9 mouse cellular contexts compared by ENCODE assay signal in genomic region chr4:128715241-128716204, GRCm38 (mm10). TPM values are rescaled to one million over a fixed set of nuclear protein-coding genes. Genes with fewer than 3 reads are reported as not detected.
DNase-seq lines count a peak whose midpoint lies in the region; ATAC-seq and TF ChIP-seq lines count a peak whose summit lies in the region.
"Had no signal": no experiment of that assay in that cellular context is flagged by ENCODE, and none has a peak within 500 bp of the region (broad histone marks: within the 10 kb centered on the region; RNA-seq: fewer than 3 reads in every experiment).

No protein-coding gene starts in this region.

- H3K27me3 ChIP-seq in heart, embryonic 14.5 days (ENCODE audit: control insufficient read depth, insufficient read depth, low read length), result peaks cover 5% of the 10 kb centered on the region; the same call in 1 of the 2 replicates
- no peaks in the 10 kb centered on the region for H3K27me3 ChIP-seq in hindbrain, postnatal 0 days (ENCODE audit: insufficient read depth, low read length)
- H3K27me3 ChIP-seq in liver, embryonic 12.5 days (replicated peaks), result no peaks in the 10 kb centered on the region; the same call in 1 of the 2 replicates

- 24% methylated on average over 14 of the region's 14 CpGs for WGBS in heart, embryonic 14.5 days
- 5% methylated on average over 13 of the region's 14 CpGs for WGBS in hindbrain, postnatal 0 days
- WGBS in liver, embryonic 12.5 days (ENCODE audit: insufficient replicate concordance), result 46% methylated on average over 14 of the region's 14 CpGs

- no peak for ATAC-seq in heart, embryonic 14.5 days (ENCODE audit: insufficient number of reproducible peaks, insufficient read depth, low FRiP score, low read depth)
- peak; percentile 66 for ATAC-seq in hindbrain, postnatal 0 days
- ATAC-seq in liver, embryonic 12.5 days, result no peak

- peaks cover 29 to 39% of the 10 kb centered on the region in 2 experiments for H3K4me1 ChIP-seq in heart, embryonic 14.5 days (ENCODE audit: control insufficient read depth in 2 of 2, insufficient read depth in 2 of 2, low read length in 2 of 2)
- H3K4me1 ChIP-seq in hindbrain, postnatal 0 days (ENCODE audit: insufficient read depth, low read length), result peaks cover 42% of the 10 kb centered on the region
- H3K4me1 ChIP-seq in liver, embryonic 12.5 days, result peaks cover 50% of the 10 kb centered on the region

- no peaks in the 10 kb centered on the region for H3K9me3 ChIP-seq in heart, embryonic 14.5 days (ENCODE audit: control insufficient read depth, low read length)
- H3K9me3 ChIP-seq in hindbrain, postnatal 0 days (ENCODE audit: low read length), result no peaks in the 10 kb centered on the region
- no peaks in the 10 kb centered on the region for H3K9me3 ChIP-seq in liver, embryonic 12.5 days (replicated peaks)

- 0 out of 2 replicates have a peak overlapping the region, but pooled peaks have one; percentile 35 for H3K9ac ChIP-seq in heart, embryonic 14.5 days (ENCODE audit: low read length)
- peak overlapping the region; percentile 30 for H3K9ac ChIP-seq in hindbrain, postnatal 0 days (replicated peaks; ENCODE audit: low read length)
- no peak overlapping the region for H3K9ac ChIP-seq in liver, embryonic 12.5 days

- H3K4me2 ChIP-seq in heart, embryonic 14.5 days (ENCODE audit: low read length), result peak overlapping the region; percentile 11; the same call in 1 of the 2 replicates
- H3K4me2 ChIP-seq in hindbrain, postnatal 0 days (ENCODE audit: low read depth, low read length), result peak overlapping the region; percentile 34
- peak overlapping the region; percentile 7; the same call in 1 of the 2 replicates for H3K4me2 ChIP-seq in liver, embryonic 12.5 days

- no peaks in the 10 kb centered on the region for H3K36me3 ChIP-seq in heart, embryonic 14.5 days (ENCODE audit: control insufficient read depth, insufficient read depth, low read length)
- H3K36me3 ChIP-seq in hindbrain, postnatal 0 days (ENCODE audit: insufficient read depth, low read length), result no peaks in the 10 kb centered on the region
- H3K36me3 ChIP-seq in liver, embryonic 12.5 days, result no peaks in the 10 kb centered on the region

- no peak overlapping the region for H3K4me3 ChIP-seq in heart, embryonic 14.5 days (ENCODE audit: control insufficient read depth in 1 of 2, insufficient read depth in 1 of 2, low read depth in 1 of 2, low read length in 2 of 2)
- H3K4me3 ChIP-seq in hindbrain, postnatal 0 days (ENCODE audit: low read length), result no peak overlapping the region
- H3K4me3 ChIP-seq in liver, embryonic 12.5 days, result no peak overlapping the region

- no peak overlapping the region for H3K27ac ChIP-seq in heart, embryonic 14.5 days (replicated peaks in 1 of 2; ENCODE audit: control insufficient read depth in 1 of 2, insufficient read depth in 1 of 2, low read depth in 2 of 2, low read length in 2 of 2)
- peak overlapping the region; percentile 81 for H3K27ac ChIP-seq in hindbrain, postnatal 0 days
- H3K27ac ChIP-seq in liver, embryonic 12.5 days, result no peak overlapping the region

- DNase-seq in heart, adult 8-10 months (ENCODE audit: low spot score), result no peak
- DNase-seq in cerebellum, postnatal 4 days (ENCODE audit: low spot score in 2 of 2), result peak; percentile 38 to 74
- DNase-seq in hindbrain, postnatal 0 days (ENCODE audit: low spot score), result peak; percentile 84
- DNase-seq in retina, embryonic 14.5 days (ENCODE audit: low spot score), result peak; percentile 90
- no peak for DNase-seq in spleen, adult 18-20 months
- no peak for DNase-seq in adipocyte (ENCODE audit: low spot score)

- TF ChIP-seq CTCF in hindbrain, postnatal 0 days (IDR thresholded peaks at IDR 0.05; ENCODE audit: low read depth), result no peak

RNA-seq across cellular contexts. Expression of gene A3galt2, which starts 39.6 kb away (rescaled TPM):
- polyA plus RNA-seq in heart, embryonic 14.5 days (2014; fragmentation: Nextera tagmentation; extraction: Ambion mirVana), result 0.12 and 0.13 TPM in 2 replicates
- under 1 TPM in 2 of 4 experiments, not detected in 2; 0.09 to 0.11 TPM for total RNA-seq in heart, adult 8-10 months (2022)
- total RNA-seq in hindbrain, postnatal 0 days (2014; rRNA removed), result 0.47 and 1.1 TPM in 2 replicates
- polyA plus RNA-seq in hindbrain, postnatal 0 days (2015; fragmentation: Nextera tagmentation; extraction: Ambion mirVana), result 0.10 TPM in 2 replicates
- polyA plus RNA-seq in liver, embryonic 12.5 days (2016; fragmentation: Nextera tagmentation; extraction: Ambion mirVana), result 0.04 and 0.06 TPM in 2 replicates
- total RNA-seq: hematopoietic stem cell, adult 5-6 weeks had no signal

Comparison
In these comparisons a context has a peak if more than half of its experiments do, and no peak if none do; other contexts are left out.
1. DNase-seq: peak in cerebellum, postnatal 4 days (2 of 2), hindbrain, postnatal 0 days (single experiment) and retina, embryonic 14.5 days (single experiment); none in heart, adult 8-10 months (single experiment), spleen, adult 18-20 months (0 of 2) and adipocyte (single experiment).
2. Peak in every context shown above with its lines, with median percentiles within 50 percentile points of each other: H3K4me2 ChIP-seq.